Mouse (Mus musculus) CH12.LX (cell line): Measurements from ENCODE around the gene Lman2. TPM values are rescaled to one million over a fixed set of nuclear protein-coding genes. Genes with fewer than 3 reads are reported as not detected.

Experiments used
- DNase-seq: peaks from one replicate; pipeline ENCODE4 v3.0.0-alpha.2; 2013; ENCODE audit errors: extremely low read depth
- H3K27ac ChIP-seq: 2 replicates; pipeline ENCODE4 v1.5.1; 2012; ENCODE audit warnings: low read depth, mild to moderate bottlenecking, control low read depth, moderate library complexity; ENCODE audit not compliant: insufficient read depth
- H3K27me3 ChIP-seq: replicated peaks from 2 replicates; pipeline ENCODE3; 2012; ENCODE audit warnings: inconsistent platforms
- H3K36me3 ChIP-seq, 2 experiments: replicated peaks in 1 of 2; 2 replicates each; pipeline versions ENCODE3 to v1.6.1; 2012; ENCODE audit warnings: inconsistent platforms in 1 of 2, low read length in 1 of 2, mild to moderate bottlenecking in 1 of 2, mixed read lengths in 1 of 2, moderate library complexity in 1 of 2; ENCODE audit not compliant: control insufficient read depth in 1 of 2, insufficient read depth in 1 of 2
- H3K4me1 ChIP-seq, 2 experiments: 2 replicates each; pipeline ENCODE4 v1.6.1; 2012; ENCODE audit warnings: inconsistent platforms in 1 of 2, moderate library complexity in 1 of 2; ENCODE audit not compliant: insufficient read depth in 2 of 2, control insufficient read depth in 1 of 2
- H3K4me2 ChIP-seq: 2 replicates; pipeline ENCODE4 v1.6.1; 2012; ENCODE audit warnings: low read depth, mild to moderate bottlenecking, control low read depth; ENCODE audit not compliant: poor library complexity, insufficient read depth, severe bottlenecking
- H3K4me3 ChIP-seq, 3 experiments: fragments of 150-350 bp in 1 of 3; sonication (generic) in 1 of 3; replicated peaks in 1 of 3; 2 replicates each; pipeline versions ENCODE3 to v1.5.1; 2011 to 2012; ENCODE audit warnings: low read depth in 2 of 3, low read length in 2 of 3, mild to moderate bottlenecking in 2 of 3, moderate library complexity in 2 of 3, control low read depth in 1 of 3, improper control_type of control experiment in 1 of 3, inconsistent platforms in 1 of 3, mixed read lengths in 1 of 3; ENCODE audit not compliant: poor library complexity in 1 of 3
- H3K79me2 ChIP-seq: replicated peaks from 2 replicates; pipeline ENCODE4 v1.6.1; 2012; ENCODE audit warnings: mild to moderate bottlenecking, moderate library complexity; ENCODE audit not compliant: control insufficient read depth, poor library complexity, insufficient read depth, severe bottlenecking; ENCODE audit errors: extremely low read depth
- H3K9ac ChIP-seq: 2 replicates; pipeline ENCODE4 v1.6.1; 2012; ENCODE audit warnings: low read depth, mild to moderate bottlenecking, control low read depth, moderate library complexity; ENCODE audit not compliant: insufficient read depth
- H3K9me3 ChIP-seq: replicated peaks from 2 replicates; pipeline ENCODE3; 2012; ENCODE audit warnings: low read length, inconsistent platforms, mixed read lengths
- CTCF ChIP-seq, 2 experiments: IDR thresholded peaks in 1 of 2; conservative IDR thresholded peaks in 1 of 2; 2 replicates each; pipeline ENCODE4 v1.5.1; 2011 to 2012; ENCODE audit warnings: low read depth in 2 of 2, low read length in 2 of 2, improper control_type of control experiment in 1 of 2, inconsistent platforms in 1 of 2, mild to moderate bottlenecking in 1 of 2, moderate library complexity in 1 of 2
- E2F4 ChIP-seq: IDR thresholded peaks from 2 replicates; pipeline ENCODE4 v1.6.1; 2011; ENCODE audit warnings: low read depth, low read length, improper control_type of control experiment; ENCODE audit not compliant: insufficient replicate concordance
- EP300 ChIP-seq: IDR thresholded peaks from 2 replicates; pipeline ENCODE4 v1.6.1; 2011; ENCODE audit warnings: low read length, improper control_type of control experiment
- ETS1 ChIP-seq: conservative IDR thresholded peaks from 2 replicates; pipeline ENCODE4 v1.6.1; 2012; ENCODE audit warnings: low read depth, mild to moderate bottlenecking, inconsistent platforms, low read length, improper control_type of control experiment, moderate library complexity
- GABPA ChIP-seq: IDR thresholded peaks from 2 replicates; pipeline ENCODE4 v1.6.1; 2012; ENCODE audit warnings: low read depth, low read length, improper control_type of control experiment, inconsistent platforms; ENCODE audit not compliant: insufficient replicate concordance
- IRF4 ChIP-seq: IDR thresholded peaks from 2 replicates; pipeline ENCODE4 v1.6.1; 2014; ENCODE audit warnings: low read depth, mild to moderate bottlenecking, inconsistent platforms, low read length, improper control_type of control experiment
- JUN ChIP-seq: IDR thresholded peaks from 2 replicates; pipeline ENCODE4 v1.6.1; 2011; ENCODE audit warnings: low read depth, mild to moderate bottlenecking, low read length, improper control_type of control experiment, moderate library complexity; ENCODE audit not compliant: insufficient read depth
- JUND ChIP-seq: conservative IDR thresholded peaks from 2 replicates; pipeline ENCODE4 v1.6.1; 2011; ENCODE audit warnings: low read depth, low read length, improper control_type of control experiment
- MAFK ChIP-seq: IDR thresholded peaks from 2 replicates; pipeline ENCODE4 v1.6.1; 2011; ENCODE audit warnings: low read length, improper control_type of control experiment; ENCODE audit not compliant: insufficient replicate concordance
- MAZ ChIP-seq: IDR thresholded peaks from 2 replicates; pipeline ENCODE4 v1.6.1; 2012; ENCODE audit warnings: low read depth, mild to moderate bottlenecking, inconsistent platforms, low read length, improper control_type of control experiment, moderate library complexity
- NELFE ChIP-seq: IDR thresholded peaks from 2 replicates; pipeline ENCODE4 v1.6.1; 2011; ENCODE audit warnings: low read depth, low read length, improper control_type of control experiment
- POLR2A ChIP-seq: IDR thresholded peaks from 2 replicates; pipeline ENCODE4 v1.6.1; 2011; ENCODE audit warnings: low read depth, mild to moderate bottlenecking, improper control_type of control experiment, low read length
- RAD21 ChIP-seq: IDR thresholded peaks from 2 replicates; pipeline ENCODE4 v1.6.1; 2011; ENCODE audit warnings: low read depth, mild to moderate bottlenecking, low read length, improper control_type of control experiment, moderate library complexity
- RCOR1 ChIP-seq: conservative IDR thresholded peaks from 2 replicates; pipeline ENCODE4 v1.6.1; 2012; ENCODE audit warnings: low read depth, mild to moderate bottlenecking, inconsistent platforms, low read length, improper control_type of control experiment
- SIN3A ChIP-seq: IDR thresholded peaks from 2 replicates; pipeline ENCODE4 v1.6.1; 2012; ENCODE audit warnings: low read length, improper control_type of control experiment, inconsistent platforms
- SMC3 ChIP-seq: IDR thresholded peaks from 2 replicates; pipeline ENCODE4 v1.6.1; 2011; ENCODE audit warnings: low read depth, low read length, improper control_type of control experiment
- TBP ChIP-seq: conservative IDR thresholded peaks from 2 replicates; pipeline ENCODE4 v1.6.1; 2011; ENCODE audit warnings: low read depth, low read length, improper control_type of control experiment
- TCF12 ChIP-seq: IDR thresholded peaks from 2 replicates; pipeline ENCODE4 v1.6.1; 2014; ENCODE audit warnings: low read depth, mild to moderate bottlenecking, inconsistent platforms, low read length, improper control_type of control experiment
- UBTF ChIP-seq: IDR thresholded peaks from 2 replicates; pipeline ENCODE4 v1.6.1; 2012; ENCODE audit warnings: low read depth, mild to moderate bottlenecking, inconsistent platforms, low read length, improper control_type of control experiment, moderate library complexity
- USF2 ChIP-seq: conservative IDR thresholded peaks from 2 replicates; pipeline ENCODE4 v1.6.1; 2011; ENCODE audit warnings: low read depth, low read length, improper control_type of control experiment
- ZMIZ1 ChIP-seq: IDR thresholded peaks from 2 replicates; pipeline ENCODE4 v1.6.1; 2012; ENCODE audit warnings: low read depth, mild to moderate bottlenecking, inconsistent platforms, low read length, improper control_type of control experiment
- ZNF384 ChIP-seq: IDR thresholded peaks from 2 replicates; pipeline ENCODE4 v1.6.1; 2012; ENCODE audit warnings: low read depth, low read length, improper control_type of control experiment, inconsistent platforms
- dilution Hi-C: fragments of 300-500 bp; cut with MboI; formaldehyde crosslinking; loops from 2 replicates; pipeline ENCODE4 v1.14.3; 2020; ENCODE audit warnings: low sequenced_read_pairs; ENCODE audit not compliant: extremely low pct_unique_long_range_greater_than_20kb, extremely low pct_ligation_motif_present
- in situ Hi-C: fragments of 300-500 bp; cut with MboI; formaldehyde crosslinking; loops from 3 replicates; pipeline ENCODE4 v1.14.3; 2019; ENCODE audit warnings: low sequenced_read_pairs, low pct_ligation_motif_present, low pct_unique_long_range_greater_than_20kb, mixed read lengths
- polyA plus RNA-seq: library from polyadenylated mRNA; unstranded; fragments of >175 nt; gene quantifications from 2 replicates; pipeline ENCODE4 v1.2.1, GENCODE M21; 2012; ENCODE audit warnings: low read depth; ENCODE audit not compliant: insufficient read length
- total RNA-seq, 2 experiments: library from RNA; depleted of rRNA; stranded (reverse); fragments of 300-350 nt in 1 of 2; fragments of >200 nt in 1 of 2; gene quantifications; 2 replicates each; pipeline ENCODE4 v1.2.3; 2012 to 2014

The Lman2 gene
- total and polyA plus RNA-seq, 3 experiments: 94.6 to 174 (median 126) TPM

DNA sequence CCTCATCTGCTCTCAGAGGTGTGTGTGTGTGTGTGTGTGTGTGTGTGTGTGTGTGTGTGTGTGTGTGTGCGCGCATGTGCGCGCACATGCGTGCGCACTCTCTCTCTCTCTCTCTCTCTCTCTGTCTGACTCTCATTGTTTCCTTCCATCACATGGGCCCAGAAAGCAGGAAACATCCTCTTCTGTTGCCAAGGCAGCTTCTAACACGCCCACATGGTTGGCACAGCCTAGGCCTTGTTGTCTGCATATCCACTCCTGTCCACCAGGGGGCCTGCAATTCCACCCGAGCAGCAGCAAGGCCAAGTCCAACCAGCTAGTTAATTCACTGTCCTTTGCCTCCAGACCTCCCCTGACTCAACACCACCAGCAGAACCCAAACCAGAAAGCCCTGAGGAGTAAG lies 35.0 kb downstream of the Lman2 start (continued):
- TF ChIP-seq TBP (no peak), JUN (no peak), ZNF384 (no peak), EP300 (no peak), USF2 (no peak; the same call in 1 of the 2 replicates), IRF4 (0 out of 2 replicates have a peak, but pooled peaks have one; percentile 17), MAFK (no peak), MAZ (no peak), RAD21 (peak; percentile 59), ETS1 (peak; percentile 46), JUND (peak; percentile 64)

DNA sequence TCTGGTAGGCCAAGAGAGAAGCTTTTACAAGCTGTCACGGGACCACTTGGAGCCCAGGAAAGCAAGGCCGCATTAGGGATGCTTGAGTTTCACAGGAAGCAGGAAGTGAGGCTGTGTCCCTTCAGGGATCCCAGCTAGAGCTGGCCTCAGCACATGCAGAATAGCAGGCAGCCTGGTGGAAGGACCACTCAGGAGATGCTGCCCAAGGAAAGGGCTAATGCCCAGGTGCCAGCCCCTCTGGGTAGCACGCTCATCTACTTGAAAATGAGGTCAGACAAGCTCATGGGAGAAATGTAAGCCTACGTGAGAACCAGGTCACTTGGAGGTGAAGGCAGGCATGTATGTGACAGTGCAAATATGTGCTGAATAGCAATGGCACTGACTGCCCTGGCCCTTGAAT lies 35.4 kb downstream of the Lman2 start:
- peaks cover 29 to 36% of the 10 kb centered on the region in 2 experiments for H3K36me3 ChIP-seq
- no peak overlapping the region; the same call in 1 of the 2 replicates for H3K27ac ChIP-seq
- H3K79me2 ChIP-seq: peaks cover 20% of the 10 kb centered on the region
- H3K9me3 ChIP-seq: no peaks in the 10 kb centered on the region
- TF ChIP-seq SIN3A (no peak), CTCF (conservative IDR thresholded peaks at IDR 0.05 in 1 of 2, IDR thresholded peaks at IDR 0.05 in 1 of 2; ENCODE audit: low read depth in 2 of 2, low read length in 2 of 2) (no peak), ZMIZ1 (peak; percentile 36; the same call in 1 of the 2 replicates), SMC3 (no peak), TCF12 (no peak), GABPA (no peak), E2F4 (no peak), JUN (no peak), NELFE (no peak), POLR2A (0 out of 2 replicates have a peak, but pooled peaks have one; percentile 19), RCOR1 (no peak), UBTF (no peak), USF2 (no peak), ETS1 (no peak)
- no peak for DNase-seq
- H3K4me2 ChIP-seq: no peak overlapping the region
- no peak overlapping the region for H3K4me3 ChIP-seq
- H3K9ac ChIP-seq: no peak overlapping the region
- in situ Hi-C loops: no loop called here
- dilution Hi-C loops: no loop called here
- H3K27me3 ChIP-seq: no peaks in the 10 kb centered on the region
- H3K4me1 ChIP-seq: peaks cover 27 to 48% of the 10 kb centered on the region in 2 experiments
